Mouse (Mus musculus): ENCODE results near the gene Sec14l5.

Sec14l5 gene

GRCm38 (mm10) chr16:5147037-5147385, at the start of gene Sec14l5:
TSS of gene Sec14l5 (plus strand) at chr16:5147109.
- DNase-seq: no peak

GRCm38 (mm10) chr16:5101000-5101399, 45.9 kb upstream of the Sec14l5 start:
- peak; percentile 82 to 85 for DNase-seq

- DNase-seq: no peak
Observed at GRCm38 (mm10) chr16:5109877-5110276, 37.0 kb upstream of the Sec14l5 start.

- no peak for DNase-seq
Observed at GRCm38 (mm10) chr16:5111021-5111420, 35.9 kb upstream of the Sec14l5 start.

GRCm38 (mm10) chr16:5113002-5113550, 33.8 kb upstream of the Sec14l5 start:
- DNase-seq: no peak

GRCm38 (mm10) chr16:5113582-5113981, 33.3 kb upstream of the Sec14l5 start:
- DNase-seq: no peak

- no peak for DNase-seq
Observed at GRCm38 (mm10) chr16:5119385-5119784, 27.5 kb upstream of the Sec14l5 start.

GRCm38 (mm10) chr16:5119845-5120244, 27.1 kb upstream of the Sec14l5 start:
- no peak for DNase-seq

GRCm38 (mm10) chr16:5123476-5123875, 23.4 kb upstream of the Sec14l5 start:
- no peak for DNase-seq

- DNase-seq: no peak
Observed at GRCm38 (mm10) chr16:5130196-5130595, 16.7 kb upstream of the Sec14l5 start.

GRCm38 (mm10) chr16:5130766-5131165, 16.1 kb upstream of the Sec14l5 start:
- peak in 1 of 2 experiments; percentile 14 for DNase-seq

- peak; percentile 14 to 25 for DNase-seq
Observed at GRCm38 (mm10) chr16:5131251-5131922, 15.5 kb upstream of the Sec14l5 start.

GRCm38 (mm10) chr16:5132401-5132801, 14.5 kb upstream of the Sec14l5 start, which contains the start of gene Ppl:
TSS of gene Ppl (minus strand) at chr16:5132421.
- DNase-seq: peak; percentile 71 to 73

- DNase-seq: peak; percentile 65 to 72
Observed at GRCm38 (mm10) chr16:5134623-5135330, 12.1 kb upstream of the Sec14l5 start.

GRCm38 (mm10) chr16:5135551-5136261, 11.2 kb upstream of the Sec14l5 start:
- no peak for DNase-seq

- DNase-seq: peak in 1 of 2 experiments; percentile 23
Observed at GRCm38 (mm10) chr16:5136505-5136904, 10.4 kb upstream of the Sec14l5 start.

GRCm38 (mm10) chr16:5137006-5137540, 9.8 kb upstream of the Sec14l5 start:
- no peak for DNase-seq

GRCm38 (mm10) chr16:5139741-5140140, 7.2 kb upstream of the Sec14l5 start:
- DNase-seq: peak; percentile 24 to 41

GRCm38 (mm10) chr16:5145570-5145969, 1.3 kb upstream of the Sec14l5 start:
- DNase-seq: peak; percentile 80 to 85

GRCm38 (mm10) chr16:5146367-5147036, 407 bp upstream of the Sec14l5 start:
- DNase-seq: peak; percentile 66 to 72

GRCm38 (mm10) chr16:5150544-5150943, 3.6 kb downstream of the Sec14l5 start:
- DNase-seq: peak in 1 of 2 experiments; percentile 19

- DNase-seq: no peak
Observed at GRCm38 (mm10) chr16:5153299-5154026, 6.6 kb downstream of the Sec14l5 start.
